Mouse (Mus musculus): ENCODE results near the gene Hpse2.

GRCm38 (mm10) chr19:42833126-42833525 lies 555.0 kb downstream of the Hpse2 start:
- TF ChIP-seq POLR2A (IDR thresholded peaks at IDR 0.05; ENCODE audit: insufficient read depth, low read depth, low read length) (no peak), CTCF (IDR thresholded peaks at IDR 0.05; ENCODE audit: insufficient read depth, low read depth, low read length) (no peak)

All from olfactory bulb, adult 2 months (tissue).